Mouse (Mus musculus): ENCODE results near the gene Aff3. TPM values are rescaled to one million over a fixed set of nuclear protein-coding genes. Genes with fewer than 3 reads are reported as not detected.
"Not testable (repeated sequence)": the region's sequence is repeated elsewhere in the genome, so short reads cannot be mapped to it uniquely, and the experiment has no call there.

The Aff3 gene
- polyA plus RNA-seq, 1 experiment from 2014 or later = 0.67 TPM

GRCm38 (mm10) chr1:38430311-38430710 lies 234.4 kb downstream of the Aff3 start:
- H3K9me3 ChIP-seq (replicated peaks); H3K4me3 ChIP-seq (replicated peaks); H3K9ac ChIP-seq; H3K36me3 ChIP-seq (replicated peaks); ATAC-seq (ENCODE audit: insufficient read depth); H3K4me1 ChIP-seq (replicated peaks); H3K4me2 ChIP-seq; H3K27ac ChIP-seq (replicated peaks); H3K27me3 ChIP-seq: not testable (repeated sequence)
- WGBS (ENCODE audit: insufficient replicate concordance) = 73% methylated on average over 12 of the region's 12 CpGs

DNA sequence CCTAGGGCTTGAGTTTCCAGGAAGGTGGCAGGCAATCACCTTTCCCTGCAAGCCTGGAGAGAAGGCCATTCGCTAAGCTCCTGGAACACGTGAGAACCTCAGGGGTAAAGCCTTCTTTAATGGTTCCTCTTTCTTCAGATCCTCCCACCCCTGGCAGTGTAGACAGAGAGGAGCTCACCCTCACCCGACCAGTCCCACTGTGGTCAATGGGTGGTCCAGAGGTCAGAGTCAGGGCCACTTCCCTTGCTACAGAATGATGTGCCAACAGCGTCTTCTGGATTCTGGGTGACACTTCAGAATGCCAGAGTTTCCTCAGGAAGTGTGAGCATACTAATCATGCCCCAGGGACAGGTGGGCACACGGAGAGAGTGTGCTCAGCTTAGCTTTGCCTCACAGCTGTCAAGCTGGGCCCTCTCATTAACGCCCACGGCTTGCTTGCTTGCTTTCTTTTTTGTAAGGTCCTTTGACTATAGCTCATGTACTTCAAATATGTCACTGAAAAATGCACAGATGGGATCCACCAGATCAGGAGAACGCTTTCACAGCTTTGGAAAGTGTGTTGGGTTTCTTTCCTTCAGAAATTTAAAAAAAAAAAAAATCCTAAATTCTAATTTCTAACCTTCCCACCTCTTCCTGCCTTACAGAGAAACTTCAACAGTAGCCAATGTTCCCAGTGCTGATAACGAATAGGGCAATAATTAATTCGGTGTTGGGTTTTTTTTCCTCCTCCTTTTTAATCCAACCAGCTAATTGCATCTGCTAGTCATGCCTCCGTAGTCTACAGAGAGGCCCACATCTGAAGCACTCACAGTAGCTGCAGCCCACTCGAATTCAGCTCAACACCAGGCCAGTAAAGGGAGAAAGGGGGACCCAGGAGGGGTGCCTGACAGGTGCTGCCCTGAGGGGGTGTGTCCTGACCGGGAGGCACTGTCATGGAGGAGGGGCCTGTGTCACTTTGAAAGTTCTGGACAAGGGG lies 235.8 kb downstream of the Aff3 start:
- Histone ChIP-seq H3K9ac (no peak overlapping the region), H3K4me2 (no peak overlapping the region), H3K4me3 (replicated peaks) (no peak overlapping the region), H3K36me3 (replicated peaks) (no peaks in the 10 kb centered on the region), H3K27me3 (peaks cover 4% of the 10 kb centered on the region; the same call in 1 of the 2 replicates), H3K27ac (replicated peaks) (no peak overlapping the region), H3K4me1 (replicated peaks) (no peaks in the 10 kb centered on the region), H3K9me3 (replicated peaks) (no peaks in the 10 kb centered on the region)
- no peak for ATAC-seq (ENCODE audit: insufficient read depth)
- 42% methylated on average over 13 of the region's 13 CpGs for WGBS (ENCODE audit: insufficient replicate concordance)

DNA sequence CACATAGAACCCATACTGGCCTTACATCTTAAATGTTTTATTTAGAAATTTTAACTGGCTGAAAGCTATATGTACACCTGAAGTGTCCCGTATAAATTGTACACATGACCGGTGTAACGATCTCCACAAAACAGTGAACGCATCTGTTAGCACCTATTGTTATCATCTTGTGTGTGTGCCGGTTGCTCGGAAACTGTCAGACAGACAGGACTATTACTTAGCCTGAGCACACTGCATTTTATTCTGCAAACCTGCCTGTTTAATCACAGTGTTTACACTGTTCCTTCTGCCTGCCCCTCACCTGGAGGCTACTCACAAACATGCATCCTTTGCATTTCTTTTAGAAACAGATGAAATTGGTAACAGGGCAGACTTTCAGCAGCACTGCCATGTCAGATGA lies 241.8 kb downstream of the Aff3 start:
- Histone ChIP-seq H3K27me3 (no peaks in the 10 kb centered on the region), H3K4me1 (replicated peaks) (no peaks in the 10 kb centered on the region), H3K36me3 (replicated peaks) (no peaks in the 10 kb centered on the region), H3K9ac (no peak overlapping the region), H3K4me3 (replicated peaks) (no peak overlapping the region), H3K27ac (replicated peaks) (no peak overlapping the region), H3K4me2 (no peak overlapping the region), H3K9me3 (replicated peaks) (no peaks in the 10 kb centered on the region)
- no peak for ATAC-seq (ENCODE audit: insufficient read depth)
- 85% methylated on average over 6 of the region's 6 CpGs for WGBS (ENCODE audit: insufficient replicate concordance)

DNA sequence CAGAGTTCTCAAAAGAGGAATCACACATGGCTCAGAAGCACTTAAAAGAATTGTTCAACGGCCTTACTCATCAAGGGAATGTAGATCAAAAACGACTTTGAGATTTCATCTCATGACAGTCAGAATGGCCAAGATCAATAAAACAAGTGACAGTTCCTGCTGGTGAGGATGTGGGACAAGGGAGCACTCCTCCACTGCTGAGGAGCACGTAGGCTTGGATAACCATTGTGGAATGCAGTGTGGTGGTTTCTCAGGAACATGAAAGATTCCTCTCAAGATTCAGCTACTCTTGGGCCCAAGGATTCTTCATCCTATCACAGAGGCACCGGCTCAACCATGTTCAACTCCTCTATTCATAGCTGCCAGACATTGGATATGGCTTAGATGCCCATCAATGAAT lies 245.4 kb downstream of the Aff3 start:
- H3K9ac ChIP-seq = no peak overlapping the region
- no peaks in the 10 kb centered on the region for H3K9me3 ChIP-seq (replicated peaks)
- no peak overlapping the region for H3K4me2 ChIP-seq
- H3K36me3 ChIP-seq (replicated peaks) = no peaks in the 10 kb centered on the region
- H3K27ac ChIP-seq (replicated peaks) = no peak overlapping the region
- no peak overlapping the region for H3K4me3 ChIP-seq (replicated peaks)
- WGBS (ENCODE audit: insufficient replicate concordance) = 61% methylated on average over 4 of the region's 4 CpGs
- H3K27me3 ChIP-seq = no peaks in the 10 kb centered on the region; the same call in 1 of the 2 replicates
- no peaks in the 10 kb centered on the region for H3K4me1 ChIP-seq (replicated peaks)
- no peak for ATAC-seq (ENCODE audit: insufficient read depth)

GRCm38 (mm10) chr1:38418181-38419032 lies 246.3 kb downstream of the Aff3 start:
- no peaks in the 10 kb centered on the region for H3K36me3 ChIP-seq (replicated peaks)
- ATAC-seq (ENCODE audit: insufficient read depth) = no peak
- H3K4me2 ChIP-seq = no peak overlapping the region
- no peak overlapping the region for H3K27ac ChIP-seq (replicated peaks)
- no peak overlapping the region for H3K4me3 ChIP-seq (replicated peaks)
- H3K4me1 ChIP-seq (replicated peaks) = no peaks in the 10 kb centered on the region
- no peaks in the 10 kb centered on the region; the same call in 1 of the 2 replicates for H3K27me3 ChIP-seq
- H3K9me3 ChIP-seq (replicated peaks) = no peaks in the 10 kb centered on the region
- no peak overlapping the region for H3K9ac ChIP-seq
- 68% methylated on average over 12 of the region's 12 CpGs for WGBS (ENCODE audit: insufficient replicate concordance)

GRCm38 (mm10) chr1:38417196-38417595 lies 247.6 kb downstream of the Aff3 start:
- no peak overlapping the region for H3K4me2 ChIP-seq
- H3K27ac ChIP-seq (replicated peaks) = no peak overlapping the region
- no peaks in the 10 kb centered on the region for H3K36me3 ChIP-seq (replicated peaks)
- 68% methylated on average over 12 of the region's 12 CpGs for WGBS (ENCODE audit: insufficient replicate concordance)
- ATAC-seq (ENCODE audit: insufficient read depth) = no peak
- H3K9ac ChIP-seq = no peak overlapping the region
- H3K9me3 ChIP-seq (replicated peaks) = no peaks in the 10 kb centered on the region
- no peaks in the 10 kb centered on the region for H3K4me1 ChIP-seq (replicated peaks)
- H3K27me3 ChIP-seq = no peaks in the 10 kb centered on the region; the same call in 1 of the 2 replicates
- H3K4me3 ChIP-seq (replicated peaks) = no peak overlapping the region

- Histone ChIP-seq H3K36me3 (replicated peaks) (no peaks in the 10 kb centered on the region), H3K27me3 (no peaks in the 10 kb centered on the region; the same call in 1 of the 2 replicates)
These were observed 249.2 kb downstream of the Aff3 start for GRCm38 (mm10) chr1:38415511-38415910.

DNA sequence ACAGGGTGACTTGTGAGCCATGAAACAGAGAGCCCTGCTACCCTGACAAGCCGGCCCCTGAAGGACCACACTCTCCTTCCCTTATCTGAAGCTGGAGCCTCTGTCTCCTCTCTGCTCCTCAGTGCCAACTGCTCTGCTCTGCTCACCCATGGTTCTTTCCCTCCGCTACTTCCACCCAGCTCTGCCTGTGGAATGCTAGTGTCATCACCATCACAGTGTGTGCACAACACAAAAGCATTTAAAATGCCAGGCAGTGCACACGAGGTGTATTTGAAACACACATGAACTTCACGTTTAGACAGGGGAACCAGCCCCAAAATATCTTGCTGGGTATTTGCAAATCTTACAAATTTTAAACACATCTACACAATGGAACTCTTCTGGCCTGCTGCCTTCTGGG lies 253.6 kb downstream of the Aff3 start:
- H3K27me3 ChIP-seq = no peaks in the 10 kb centered on the region; the same call in 1 of the 2 replicates
- no peak overlapping the region for H3K4me2 ChIP-seq
- H3K4me3 ChIP-seq (replicated peaks) = no peak overlapping the region
- no peak for ATAC-seq (ENCODE audit: insufficient read depth)
- H3K27ac ChIP-seq (replicated peaks) = no peak overlapping the region
- H3K36me3 ChIP-seq (replicated peaks) = no peaks in the 10 kb centered on the region
- WGBS (ENCODE audit: insufficient replicate concordance) = 47% methylated on average over 4 of the region's 4 CpGs
- no peak overlapping the region for H3K9ac ChIP-seq
- H3K9me3 ChIP-seq (replicated peaks) = no peaks in the 10 kb centered on the region
- no peaks in the 10 kb centered on the region for H3K4me1 ChIP-seq (replicated peaks)

More at GRCm38 (mm10) chr1:38415511-38415910, 249.2 kb downstream of the Aff3 start:
- ATAC-seq (ENCODE audit: insufficient read depth) = no peak
- 63% methylated on average over 6 of the region's 6 CpGs for WGBS (ENCODE audit: insufficient replicate concordance)
- Histone ChIP-seq H3K27ac (replicated peaks) (no peak overlapping the region), H3K4me1 (replicated peaks) (no peaks in the 10 kb centered on the region), H3K4me3 (replicated peaks) (no peak overlapping the region), H3K4me2 (no peak overlapping the region), H3K9me3 (replicated peaks) (no peaks in the 10 kb centered on the region), H3K9ac (no peak overlapping the region)

- 58% methylated on average over 4 of the region's 4 CpGs for WGBS (ENCODE audit: insufficient replicate concordance)
- no peak for ATAC-seq (ENCODE audit: insufficient read depth)
- Histone ChIP-seq H3K4me3 (replicated peaks) (no peak overlapping the region), H3K9ac (no peak overlapping the region), H3K36me3 (replicated peaks) (no peaks in the 10 kb centered on the region), H3K27ac (replicated peaks) (no peak overlapping the region), H3K27me3 (no peaks in the 10 kb centered on the region; the same call in 1 of the 2 replicates), H3K9me3 (replicated peaks) (no peaks in the 10 kb centered on the region), H3K4me2 (no peak overlapping the region), H3K4me1 (replicated peaks) (no peaks in the 10 kb centered on the region)
These were observed 254.3 kb downstream of the Aff3 start for GRCm38 (mm10) chr1:38410457-38410856.

GRCm38 (mm10) chr1:38408241-38408640 lies 256.5 kb downstream of the Aff3 start:
- 23% methylated on average over 3 of the region's 3 CpGs for WGBS (ENCODE audit: insufficient replicate concordance)
- Histone ChIP-seq H3K36me3 (replicated peaks) (no peaks in the 10 kb centered on the region), H3K27ac (replicated peaks) (no peak overlapping the region), H3K4me3 (replicated peaks) (no peak overlapping the region), H3K9ac (no peak overlapping the region), H3K4me2 (no peak overlapping the region), H3K4me1 (replicated peaks) (no peaks in the 10 kb centered on the region), H3K9me3 (replicated peaks) (no peaks in the 10 kb centered on the region), H3K27me3 (no peaks in the 10 kb centered on the region; the same call in 1 of the 2 replicates)
- no peak for ATAC-seq (ENCODE audit: insufficient read depth)

DNA sequence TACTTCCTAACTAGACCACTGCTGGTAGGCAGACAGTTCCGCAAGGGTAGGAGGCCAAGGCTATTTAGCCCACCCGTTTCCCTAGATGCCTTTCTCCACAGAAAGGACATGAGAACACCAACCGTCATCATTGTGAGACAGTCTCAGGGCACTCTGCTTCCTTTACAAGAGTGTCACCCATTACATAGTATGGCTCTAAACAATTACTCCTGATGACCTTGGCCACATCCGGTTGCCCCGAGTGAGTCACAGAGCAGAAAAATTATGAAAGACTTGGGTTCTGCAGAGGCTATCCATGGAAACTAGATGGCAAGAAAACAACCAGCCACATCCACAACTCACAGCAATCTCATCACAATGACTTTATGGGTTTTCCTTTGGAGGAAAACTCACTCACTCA lies 261.0 kb downstream of the Aff3 start:
- Histone ChIP-seq H3K4me1 (replicated peaks) (no peaks in the 10 kb centered on the region), H3K27ac (replicated peaks) (no peak overlapping the region), H3K9ac (no peak overlapping the region), H3K27me3 (no peaks in the 10 kb centered on the region), H3K4me3 (replicated peaks) (no peak overlapping the region), H3K9me3 (replicated peaks) (no peaks in the 10 kb centered on the region), H3K36me3 (replicated peaks) (no peaks in the 10 kb centered on the region), H3K4me2 (no peak overlapping the region)
- ATAC-seq (ENCODE audit: insufficient read depth) = no peak
- WGBS (ENCODE audit: insufficient replicate concordance) = 63% methylated on average over 5 of the region's 5 CpGs

Data from liver, embryonic 15.5 days (tissue).